Mouse (Mus musculus) liver, embryonic 16.5 days (tissue): ENCODE data around the gene Cabp5. TPM values are rescaled to one million over a fixed set of nuclear protein-coding genes. Genes with fewer than 3 reads are reported as not detected.
"Not testable (repeated sequence)": the region's sequence is repeated elsewhere in the genome, so short reads cannot be mapped to it uniquely, and the experiment has no call there.

Experiments used
- ATAC-seq: fragments of 200-750 bp; cut with Nextera tagmentation; 2 replicates; pipeline ENCODE4 v1.8.0; 2017; ENCODE audit warnings: low read depth, mild to moderate bottlenecking, moderate number of reproducible peaks, moderate library complexity
- H3K27ac ChIP-seq: fragments of 300-500 bp; sonication (generic); 2 replicates; pipeline ENCODE4 v1.5.1; 2014; ENCODE audit warnings: mild to moderate bottlenecking, low read length
- H3K27me3 ChIP-seq: fragments of 300-500 bp; sonication (generic); 2 replicates; pipeline ENCODE4 v1.6.1; 2014; ENCODE audit warnings: low read depth, low read length, mixed read lengths; ENCODE audit not compliant: control insufficient read depth, insufficient read depth
- H3K36me3 ChIP-seq: fragments of 300-500 bp; sonication (generic); 2 replicates; pipeline ENCODE4 v1.6.1; 2014; ENCODE audit warnings: mild to moderate bottlenecking; ENCODE audit not compliant: control insufficient read depth, insufficient read depth
- H3K4me1 ChIP-seq: fragments of 300-500 bp; sonication (generic); 2 replicates; pipeline ENCODE4 v1.6.1; 2014; ENCODE audit warnings: low read depth, low read length, mixed read lengths; ENCODE audit not compliant: control insufficient read depth
- H3K4me2 ChIP-seq: fragments of 300-500 bp; sonication (generic); 2 replicates; pipeline ENCODE4 v1.6.1; 2014; ENCODE audit warnings: low read depth, low read length, mixed read lengths
- H3K4me3 ChIP-seq: fragments of 300-500 bp; sonication (generic); 2 replicates; pipeline ENCODE4 v1.5.1; 2014; ENCODE audit warnings: low read depth, mild to moderate bottlenecking, low read length
- H3K9ac ChIP-seq: fragments of 300-500 bp; sonication (generic); 2 replicates; pipeline ENCODE4 v1.6.1; 2014; ENCODE audit warnings: low read depth, low read length
- H3K9me3 ChIP-seq: fragments of 300-500 bp; sonication (generic); replicated peaks from 2 replicates; pipeline ENCODE4 v1.6.1; 2016; ENCODE audit warnings: low read length; ENCODE audit not compliant: control insufficient read depth
- WGBS: fragments of 180-500 bp; shearing (Covaris S2); extraction: QIAGEN DNeasy Blood & Tissue Kit; methylation state at CpG from one replicate; pipeline ENCODE4 v1.1.7; 2014; ENCODE audit not compliant: insufficient replicate concordance; 5-methylcytosine and 5-hydroxymethylcytosine counted together
- polyA plus RNA-seq: library from polyadenylated mRNA; unstranded; fragments of >200 nt; fragmentation: Nextera tagmentation; extraction: Ambion mirVana; gene quantifications from 2 replicates; pipeline ENCODE4 v1.2.1, GENCODE M21; 2015

Gene Cabp5
- not detected in 2 replicates for polyA plus RNA-seq

- H3K4me3 ChIP-seq: no peak within 1 kb of the TSS
- 60% methylated on average over 1 of the region's 1 CpGs for WGBS
- ATAC-seq: no peak
- H3K4me1 ChIP-seq: no peaks in the 10 kb centered on the region
- H3K27me3 ChIP-seq: no peaks in the 10 kb centered on the region
- no peak within 1 kb of the TSS for H3K4me2 ChIP-seq
- H3K9me3 ChIP-seq: no peaks in the 10 kb centered on the region; the same call in 1 of the 2 replicates
- no peak within 1 kb of the TSS for H3K27ac ChIP-seq
- no peaks in the 10 kb centered on the region for H3K36me3 ChIP-seq
- no peak within 1 kb of the TSS for H3K9ac ChIP-seq
These were observed at the start of gene Cabp5 for GRCm38 (mm10) chr7:13397832-13398231. Cabp5 (plus strand) TSS chr7:13398132.

DNA sequence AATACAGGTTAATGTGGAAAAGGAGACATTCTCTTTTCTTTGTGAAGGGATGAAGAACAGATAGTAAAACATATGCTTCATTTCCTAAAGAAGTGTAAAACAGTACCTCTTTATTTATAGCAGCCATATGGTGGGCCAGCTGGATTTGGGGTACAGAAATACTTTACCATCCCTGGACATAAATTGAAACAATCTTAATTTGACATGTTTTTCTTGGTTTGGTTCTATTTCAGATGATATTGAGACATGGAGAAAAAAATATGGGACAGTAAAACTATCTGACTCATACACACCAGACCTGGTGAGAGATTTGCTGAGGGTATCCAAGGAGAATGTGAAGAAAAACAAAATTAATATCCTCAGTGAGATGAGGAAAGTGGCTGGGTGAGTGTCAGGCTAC lies 42.0 kb upstream of the Cabp5 start:
- Histone ChIP-seq H3K9ac (no peak overlapping the region), H3K4me1 (no peaks in the 10 kb centered on the region), H3K27ac (no peak overlapping the region), H3K36me3 (peaks cover 27% of the 10 kb centered on the region), H3K4me3 (no peak overlapping the region), H3K9me3 (no peaks in the 10 kb centered on the region; the same call in 1 of the 2 replicates), H3K27me3 (no peaks in the 10 kb centered on the region), H3K4me2 (no peak overlapping the region)
- no peak for ATAC-seq

GRCm38 (mm10) chr7:13380588-13380987 lies 17.3 kb upstream of the Cabp5 start:
- H3K4me2 ChIP-seq: no peak overlapping the region
- no peaks in the 10 kb centered on the region for H3K36me3 ChIP-seq
- no peaks in the 10 kb centered on the region for H3K9me3 ChIP-seq
- H3K4me1 ChIP-seq: no peaks in the 10 kb centered on the region
- no peak overlapping the region for H3K27ac ChIP-seq
- no peaks in the 10 kb centered on the region for H3K27me3 ChIP-seq
- no peak overlapping the region for H3K9ac ChIP-seq
- no peak for ATAC-seq
- no peak overlapping the region for H3K4me3 ChIP-seq
- WGBS: 63% methylated on average over 2 of the region's 2 CpGs

GRCm38 (mm10) chr7:13450541-13450940 lies 52.6 kb downstream of the Cabp5 start, which contains the start of gene Bsph1:
Bsph1 (plus strand) TSS chr7:13450841.
- H3K36me3 ChIP-seq, H3K27me3 ChIP-seq, H3K9ac ChIP-seq, H3K27ac ChIP-seq, H3K4me2 ChIP-seq, H3K9me3 ChIP-seq, H3K4me1 ChIP-seq, H3K4me3 ChIP-seq, ATAC-seq: not testable (repeated sequence)
- 40% methylated on average over 1 of the region's 1 CpGs for WGBS

Other genes starting within 250 kb of the Cabp5 start
- not detected in 2 replicates for gene Vmn1r88, start 238.6 kb upstream of the Cabp5 start, polyA plus RNA-seq
- not detected in 2 replicates for gene Vmn1r89, start 185.1 kb upstream of the Cabp5 start, polyA plus RNA-seq
- 80.3 and 87.9 TPM in 2 replicates for gene Lig1, start 120.8 kb upstream of the Cabp5 start, polyA plus RNA-seq
- gene Zswim9, start 119.4 kb upstream of the Cabp5 start, polyA plus RNA-seq: 2.2 and 3.3 TPM in 2 replicates
- 2.1 and 2.5 TPM in 2 replicates for gene Pla2g4c, start 73.5 kb upstream of the Cabp5 start, polyA plus RNA-seq
- gene Bsph1, start 52.7 kb downstream of the Cabp5 start, polyA plus RNA-seq: not detected in 2 replicates
- gene Bsph2, start 172.9 kb downstream of the Cabp5 start, polyA plus RNA-seq: not detected in 2 replicates
- gene Sult2a5, start 225.8 kb downstream of the Cabp5 start, polyA plus RNA-seq: 0.20 and 0.28 TPM in 2 replicates